Mouse (Mus musculus): Measurements from ENCODE around the gene Fut9.

DNA sequence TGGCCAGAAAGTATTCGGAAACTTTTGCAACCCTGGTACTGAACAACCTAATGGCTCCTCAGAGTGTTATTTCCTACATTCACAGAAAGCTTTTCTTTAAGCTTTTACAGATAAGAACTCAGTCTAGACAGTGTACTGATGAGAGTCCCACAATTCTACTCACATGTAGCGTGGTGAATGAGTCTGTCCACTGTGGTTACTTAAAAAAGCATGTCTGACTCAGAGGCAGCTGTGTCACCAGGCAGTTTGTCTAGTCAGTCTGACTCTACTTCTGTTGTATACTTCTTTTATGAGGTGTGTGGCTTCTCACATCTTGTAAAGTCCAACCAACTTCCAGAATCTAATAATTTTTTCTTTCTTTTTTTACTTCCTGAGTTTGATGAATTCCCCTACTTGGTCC is 154.5 kb downstream of the Fut9 start:
- TF ChIP-seq POLR2A (IDR thresholded peaks at IDR 0.05; ENCODE audit: insufficient read depth, low read length) = no peak
- no peak for TF ChIP-seq CTCF (IDR thresholded peaks at IDR 0.05; ENCODE audit: low read depth, low read length)

Data from ES-Bruce4 (cell line).